Comparison of ENCODE assay signal across 14 mouse cellular contexts in the genomic region with DNA sequence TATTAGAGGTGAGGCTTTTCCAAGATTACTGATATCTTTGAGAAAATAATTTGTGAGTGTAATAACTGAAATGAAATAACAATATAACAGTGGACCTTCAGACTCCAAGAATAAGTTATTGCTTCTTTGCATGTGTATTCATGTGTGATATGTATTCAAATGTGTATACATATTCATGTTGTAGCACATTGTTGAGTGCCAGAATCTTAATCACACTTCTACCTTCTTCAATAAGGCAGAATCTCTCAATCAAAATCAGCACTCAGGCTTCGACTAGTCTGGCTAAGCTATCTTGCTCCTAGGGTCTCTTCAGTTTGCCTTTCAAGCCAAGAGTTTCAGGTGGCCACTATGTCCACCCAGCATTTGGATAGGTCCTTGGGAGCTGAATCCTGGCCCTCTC.
"Had no signal": no experiment of that assay in that cellular context is flagged by ENCODE, and none has a peak within 500 bp of the region (broad histone marks: within the 10 kb centered on the region; RNA-seq: fewer than 3 reads in every experiment).

No protein-coding gene starts in this region.

- H3K27ac ChIP-seq: midbrain, embryonic 10.5 days; midbrain, embryonic 12.5 days; midbrain, embryonic 15.5 days; neural tube, embryonic 12.5 days; stomach, embryonic 15.5 days; stomach, postnatal 0 days had no signal

- H3K4me1 ChIP-seq: midbrain, embryonic 10.5 days; midbrain, embryonic 12.5 days; midbrain, embryonic 15.5 days; neural tube, embryonic 12.5 days; stomach, embryonic 15.5 days had no signal

- ATAC-seq: midbrain, embryonic 15.5 days had no signal

- H3K4me3 ChIP-seq: midbrain, embryonic 10.5 days; midbrain, embryonic 12.5 days; midbrain, embryonic 15.5 days; neural tube, embryonic 12.5 days; stomach, embryonic 15.5 days had no signal

- H3K9ac ChIP-seq: lung, embryonic 14.5 days; midbrain, embryonic 12.5 days; midbrain, embryonic 15.5 days; neural tube, embryonic 12.5 days; stomach, embryonic 15.5 days had no signal

- H3K27me3 ChIP-seq: midbrain, embryonic 12.5 days; midbrain, embryonic 15.5 days; neural tube, embryonic 12.5 days; stomach, embryonic 15.5 days had no signal

- H3K36me3 ChIP-seq: midbrain, embryonic 10.5 days; midbrain, embryonic 12.5 days; midbrain, embryonic 15.5 days; neural tube, embryonic 12.5 days; stomach, embryonic 15.5 days had no signal

- H3K9me3 ChIP-seq: midbrain, embryonic 10.5 days; midbrain, embryonic 12.5 days; midbrain, embryonic 15.5 days; neural tube, embryonic 12.5 days; stomach, embryonic 15.5 days had no signal

- H3K4me2 ChIP-seq: lung, embryonic 14.5 days; midbrain, embryonic 12.5 days; midbrain, embryonic 15.5 days; neural tube, embryonic 12.5 days; stomach, embryonic 15.5 days had no signal

- DNase-seq: lung, adult 18-20 months; lung, embryonic 14.5 days; lung, postnatal 10 days; lung, postnatal 4 days; right cerebral cortex, postnatal 14 days; thymus, adult 2 months; thymus, postnatal 25 days; thymus, postnatal 4 days had no signal
